Mouse (Mus musculus): ENCODE results near the gene Wt1.

The Wt1 gene

DNA sequence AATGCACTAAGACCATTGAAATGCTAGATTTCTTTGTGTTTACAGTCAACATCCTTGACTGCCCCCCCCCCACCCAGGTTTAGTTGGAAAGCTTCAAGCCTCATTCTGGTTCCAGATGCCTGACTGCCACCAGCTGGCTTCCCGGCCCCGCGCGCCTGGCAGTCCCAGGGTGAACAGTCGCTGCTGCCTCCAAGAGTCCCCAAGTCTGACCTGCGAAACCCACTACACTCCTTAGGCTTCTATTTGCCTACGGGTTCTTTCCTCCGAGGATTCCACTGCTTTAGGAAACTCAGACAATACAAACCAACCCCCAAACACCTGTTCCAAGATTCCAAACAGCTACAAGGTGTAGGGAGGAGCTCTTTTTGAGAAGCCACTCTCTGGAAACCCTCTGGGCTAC lies 1.1 kb upstream of the Wt1 start:
- intact Hi-C loops (cut with DNase I) = loop anchor here (10.0 kb wide), 1 partner anchor 560 kb away; no protein-coding TSS in a partner anchor

DNA sequence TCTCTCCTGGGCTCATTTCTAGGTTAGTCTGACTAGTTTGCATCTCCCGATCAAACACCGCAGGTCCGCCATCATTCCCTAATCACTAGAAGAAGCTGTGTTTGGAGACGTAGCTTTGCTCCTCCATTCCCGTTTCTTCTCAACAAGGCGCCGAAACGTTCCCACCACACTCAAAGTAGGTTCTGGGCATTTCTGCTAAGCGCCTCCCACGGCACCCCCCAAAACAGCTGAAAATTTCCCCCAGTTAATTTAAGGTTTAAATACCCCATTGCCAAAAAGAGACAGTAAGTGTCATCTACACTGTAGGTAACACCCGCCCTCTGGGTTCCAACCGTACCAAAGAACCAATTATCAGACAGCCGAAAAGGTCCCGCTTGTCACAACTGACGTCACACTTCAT lies 688 bp upstream of the Wt1 start:
- intact Hi-C loops (cut with DNase I) = loop anchor here (10.0 kb wide), 1 partner anchor 559 kb away; no protein-coding TSS in a partner anchor

GRCm38 (mm10) chr2:105126691-105127530 lies 582 bp downstream of the Wt1 start:
- intact Hi-C loops (cut with DNase I) = loop anchor here (10.0 kb wide), 1 partner anchor 558 kb away; no protein-coding TSS in a partner anchor

GRCm38 (mm10) chr2:105127531-105128480 lies 1.5 kb downstream of the Wt1 start:
- intact Hi-C loops (cut with DNase I) = loop anchor here (10.0 kb wide), 1 partner anchor 557 kb away; no protein-coding TSS in a partner anchor

GRCm38 (mm10) chr2:105128564-105128963 lies 2.2 kb downstream of the Wt1 start:
- intact Hi-C loops (cut with DNase I) = loop anchor here (10.0 kb wide), 1 partner anchor 556 kb away; no protein-coding TSS in a partner anchor

DNA sequence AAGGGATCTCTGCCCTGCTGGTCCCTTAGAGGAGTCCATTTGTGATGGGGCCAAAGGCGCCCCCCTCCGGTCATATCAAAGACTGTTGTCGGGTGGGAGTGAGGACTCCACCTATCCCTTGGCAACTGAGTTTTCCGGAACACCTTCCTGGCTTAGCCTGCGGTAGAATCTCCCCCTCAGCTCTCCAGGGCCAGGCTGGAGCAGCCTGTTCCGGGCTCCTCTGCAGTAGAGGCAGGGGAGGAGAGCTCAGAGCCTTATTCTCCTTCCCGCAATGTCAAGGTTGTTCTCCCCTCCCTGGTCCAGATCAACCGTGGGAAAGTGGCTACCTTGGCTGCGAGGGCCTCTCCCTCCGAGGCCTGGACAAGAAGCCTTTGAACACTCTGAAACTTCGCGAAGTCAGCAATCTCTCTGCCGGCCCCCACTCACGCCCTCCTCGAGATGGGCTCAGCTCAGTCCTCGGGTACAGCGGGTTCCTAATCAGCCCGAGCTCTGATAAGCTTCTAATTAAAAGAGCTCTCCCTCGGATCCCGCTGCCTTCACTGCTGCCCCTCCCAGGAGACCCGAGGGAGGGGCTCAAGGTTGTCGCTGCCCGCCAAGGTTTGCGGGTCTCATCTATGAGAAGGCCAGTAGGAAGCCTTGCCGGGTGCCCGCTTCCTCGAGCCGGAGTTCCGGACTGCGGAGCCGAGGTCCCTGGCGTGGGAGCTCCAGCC lies 4.2 kb downstream of the Wt1 start:
- intact Hi-C loops (cut with DNase I) = no loop called here

DNA sequence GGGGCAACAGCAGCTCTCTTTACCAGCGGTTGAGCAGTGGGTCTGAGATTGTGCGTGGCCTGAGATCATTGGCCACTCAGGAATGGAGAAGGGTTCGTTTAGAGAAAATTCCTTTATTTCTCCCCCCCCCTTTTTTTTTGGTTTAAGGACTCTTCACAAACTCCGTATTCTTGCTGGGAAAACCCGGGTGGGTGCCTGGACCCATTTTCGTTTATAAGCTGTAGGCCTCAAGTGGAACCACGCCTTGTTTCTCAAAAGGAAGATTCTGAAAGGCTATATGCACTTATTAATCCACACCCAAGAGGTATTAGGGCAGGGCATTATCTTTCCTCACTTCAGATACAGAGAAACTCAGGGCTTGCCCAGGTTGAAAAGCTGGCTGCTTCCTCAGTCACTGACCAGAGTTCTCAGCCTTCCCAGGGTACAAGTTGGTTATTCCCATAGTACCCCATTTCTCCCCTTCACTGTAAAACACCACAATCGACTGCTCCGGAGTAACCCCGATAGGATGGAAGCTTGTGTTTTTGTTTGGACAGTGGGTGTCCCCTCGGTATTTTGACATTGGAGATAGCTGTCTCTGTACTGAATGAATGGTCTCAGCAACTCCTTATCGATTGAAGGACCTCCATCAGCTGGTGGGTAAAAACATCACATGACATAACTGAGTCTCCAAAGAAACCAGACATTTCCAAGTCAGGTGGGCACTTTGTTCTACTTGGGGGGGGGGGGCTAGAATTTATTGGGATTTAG lies 4.9 kb downstream of the Wt1 start:
- intact Hi-C loops (cut with DNase I) = no loop called here

GRCm38 (mm10) chr2:105131811-105132100 lies 5.4 kb downstream of the Wt1 start:
- intact Hi-C loops (cut with DNase I) = no loop called here

DNA sequence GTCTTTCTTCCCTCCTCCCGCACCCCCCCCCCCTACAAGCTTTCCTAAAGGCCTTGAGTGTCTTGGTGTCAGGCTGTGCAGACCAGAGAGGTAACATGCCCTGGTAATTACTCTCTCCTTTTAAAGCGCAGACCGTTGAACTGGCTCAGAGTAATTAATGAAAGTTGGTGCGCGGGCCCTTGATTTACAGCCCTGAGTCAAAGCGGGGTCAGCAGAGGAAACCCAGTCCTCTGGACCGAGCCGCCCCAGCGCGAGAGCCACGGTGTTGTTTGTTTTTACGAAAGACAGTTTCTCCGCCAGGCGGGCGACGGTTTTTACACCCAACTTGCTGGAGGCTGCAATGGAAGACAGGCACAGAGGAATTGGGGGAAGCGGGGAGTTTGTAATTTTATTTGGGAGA lies 6.0 kb downstream of the Wt1 start:
- intact Hi-C loops (cut with DNase I) = no loop called here

DNA sequence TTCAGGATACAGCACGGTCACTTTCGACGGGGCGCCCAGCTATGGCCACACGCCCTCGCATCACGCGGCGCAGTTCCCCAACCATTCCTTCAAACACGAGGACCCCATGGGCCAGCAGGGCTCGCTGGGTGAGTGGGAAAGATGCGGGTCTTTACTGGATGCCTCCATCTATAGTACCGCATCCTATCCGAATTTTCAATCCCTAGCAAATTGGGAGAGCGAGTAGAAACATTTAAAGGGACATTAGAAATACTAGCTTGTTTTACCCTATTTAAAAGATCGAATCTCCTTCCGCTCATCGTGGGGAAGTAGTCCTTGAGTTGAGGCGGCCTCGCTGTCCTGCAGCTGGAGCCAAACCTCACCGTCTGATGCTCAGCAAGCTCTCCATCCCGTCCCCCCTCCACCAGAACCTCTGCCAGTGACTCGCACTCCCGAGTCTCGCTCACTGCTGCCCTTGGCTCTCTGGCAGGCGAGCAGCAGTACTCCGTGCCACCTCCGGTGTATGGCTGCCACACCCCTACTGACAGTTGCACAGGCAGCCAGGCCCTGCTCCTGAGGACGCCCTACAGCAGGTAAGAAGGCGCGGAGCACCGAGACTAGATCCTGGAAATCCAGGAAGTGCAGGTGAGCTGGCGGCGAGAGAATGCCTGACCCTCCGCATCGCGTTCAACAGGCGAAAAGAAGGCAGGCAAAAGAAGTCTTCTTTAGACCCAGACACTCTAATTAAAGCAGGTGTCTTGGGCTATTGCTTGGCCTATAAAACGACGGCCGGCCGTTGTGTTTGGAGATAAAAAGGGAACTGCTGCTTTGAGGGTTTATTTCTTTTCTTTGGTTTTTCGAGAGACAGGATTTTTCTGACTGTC lies 6.8 kb downstream of the Wt1 start:
- intact Hi-C loops (cut with DNase I) = no loop called here

- intact Hi-C loops (cut with DNase I) = no loop called here
These were observed 8.0 kb downstream of the Wt1 start for GRCm38 (mm10) chr2:105134296-105134695.

GRCm38 (mm10) chr2:105139471-105139870 lies 13.1 kb downstream of the Wt1 start:
- intact Hi-C loops (cut with DNase I) = no loop called here

GRCm38 (mm10) chr2:105141371-105141770 lies 15.0 kb downstream of the Wt1 start:
- intact Hi-C loops (cut with DNase I) = no loop called here

GRCm38 (mm10) chr2:105143731-105144130 lies 17.4 kb downstream of the Wt1 start:
- intact Hi-C loops (cut with DNase I) = no loop called here

GRCm38 (mm10) chr2:105151544-105151943 lies 25.2 kb downstream of the Wt1 start:
- intact Hi-C loops (cut with DNase I) = no loop called here

- intact Hi-C loops (cut with DNase I) = no loop called here
These were observed 26.7 kb downstream of the Wt1 start for GRCm38 (mm10) chr2:105153046-105153445.

- intact Hi-C loops (cut with DNase I) = no loop called here
These were observed 34.6 kb downstream of the Wt1 start for GRCm38 (mm10) chr2:105160949-105161348.

GRCm38 (mm10) chr2:105162763-105163162 lies 36.4 kb downstream of the Wt1 start:
- intact Hi-C loops (cut with DNase I) = no loop called here

GRCm38 (mm10) chr2:105168137-105168536 lies 41.8 kb downstream of the Wt1 start:
- intact Hi-C loops (cut with DNase I) = no loop called here

- intact Hi-C loops (cut with DNase I) = no loop called here
These were observed 47.9 kb downstream of the Wt1 start for GRCm38 (mm10) chr2:105174254-105174653.
